Mouse (Mus musculus): ENCODE measurements around the gene Eri3. TPM values are rescaled to one million over a fixed set of nuclear protein-coding genes. Genes with fewer than 3 reads are reported as not detected.

Eri3 gene
- polyA plus RNA-seq, 1 experiment from 2014 or later = 77.5 TPM

DNA sequence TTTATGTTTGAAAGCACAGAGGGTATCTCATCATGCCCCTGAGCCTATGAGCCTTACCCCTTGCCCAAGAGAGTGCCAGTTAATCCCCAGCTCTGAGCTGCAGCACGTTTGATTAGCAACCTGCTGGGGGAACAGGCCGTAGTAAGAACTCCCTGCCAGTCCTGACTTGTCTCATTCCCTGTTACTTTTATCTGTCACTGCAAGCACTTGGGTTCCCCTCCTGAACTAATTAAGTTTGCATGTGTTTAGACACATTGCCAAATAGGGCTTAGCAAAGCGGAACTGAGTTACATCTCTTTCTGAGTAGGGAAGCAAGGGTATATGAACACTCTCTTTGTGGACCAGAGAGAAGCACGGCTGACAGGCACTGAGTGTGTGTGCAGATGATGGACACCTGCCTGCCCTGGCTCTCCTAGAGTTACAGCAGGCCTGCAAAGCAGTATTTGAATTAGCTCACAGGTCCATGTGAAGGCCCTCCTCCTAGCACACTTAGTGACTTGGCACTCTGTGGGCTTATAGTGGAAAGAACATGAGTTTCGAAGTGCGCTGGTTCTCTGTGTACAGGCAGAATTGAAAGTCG lies 49.9 kb downstream of the Eri3 start:
- no peak overlapping the region for H3K27ac ChIP-seq (replicated peaks)
- ATAC-seq (ENCODE audit: low FRiP score, low TSS enrichment) (0 out of 2 replicates have a peak, but pooled peaks have one; percentile 24), DNase-seq (ENCODE audit: low spot score) (no peak)
- H3K4me3 ChIP-seq (ENCODE audit: low read depth, low read length) = no peak overlapping the region
- no peak overlapping the region for H3K4me2 ChIP-seq (replicated peaks; ENCODE audit: low read depth)
- TF ChIP-seq EP300 (optimal IDR thresholded peaks at IDR 0.05) (no peak), CTCF (IDR thresholded peaks at IDR 0.05; ENCODE audit: low read depth) (no peak)
- H3K4me1 ChIP-seq (replicated peaks; ENCODE audit: control insufficient read depth, insufficient read depth) = no peaks in the 10 kb centered on the region
- peaks cover 16% of the 10 kb centered on the region for H3K36me3 ChIP-seq (ENCODE audit: control insufficient read depth, insufficient read depth, low read length)
- no peaks in the 10 kb centered on the region for H3K27me3 ChIP-seq (ENCODE audit: control insufficient read depth, insufficient read depth, low read length)
- 58% methylated on average over 7 of the region's 7 CpGs for WGBS
- no peak overlapping the region for H3K9ac ChIP-seq (ENCODE audit: low read length)
- no peaks in the 10 kb centered on the region for H3K9me3 ChIP-seq (ENCODE audit: control insufficient read depth, low read length)

DNA sequence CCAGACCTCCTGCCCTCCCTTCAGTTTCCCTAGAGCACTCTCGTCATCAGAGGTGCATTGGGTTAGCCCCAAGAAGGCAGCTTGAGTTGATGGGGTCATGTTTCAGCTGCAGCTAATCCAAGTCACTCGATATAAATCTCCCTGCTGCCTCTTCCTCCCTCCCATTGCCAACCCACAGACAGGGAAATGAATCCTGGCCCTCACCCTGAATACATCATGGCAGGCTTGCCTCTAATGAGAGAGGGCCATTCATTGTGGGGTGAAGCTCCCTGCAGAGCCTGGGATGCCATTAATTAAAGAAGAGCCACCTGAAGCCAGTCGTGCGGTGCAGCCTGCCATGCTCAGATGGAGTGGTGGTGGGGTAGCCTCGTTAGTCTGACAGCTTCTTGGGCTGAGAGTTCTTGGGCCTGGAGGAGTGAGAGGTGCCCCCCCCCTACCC lies 51.2 kb downstream of the Eri3 start:
- Histone ChIP-seq H3K27ac (replicated peaks) (no peak overlapping the region), H3K4me1 (replicated peaks; ENCODE audit: control insufficient read depth, insufficient read depth) (no peaks in the 10 kb centered on the region; the same call in 1 of the 2 replicates), H3K36me3 (ENCODE audit: control insufficient read depth, insufficient read depth, low read length) (peaks cover 9% of the 10 kb centered on the region), H3K27me3 (ENCODE audit: control insufficient read depth, insufficient read depth, low read length) (no peaks in the 10 kb centered on the region), H3K9me3 (ENCODE audit: control insufficient read depth, low read length) (no peaks in the 10 kb centered on the region), H3K9ac (ENCODE audit: low read length) (no peak overlapping the region), H3K4me3 (ENCODE audit: low read depth, low read length) (no peak overlapping the region), H3K4me2 (replicated peaks; ENCODE audit: low read depth) (no peak overlapping the region)
- WGBS = 56% methylated on average over 5 of the region's 5 CpGs
- no peak for DNase-seq (ENCODE audit: low spot score)
- no peak for ATAC-seq (ENCODE audit: low FRiP score, low TSS enrichment)
- no peak for TF ChIP-seq CTCF (IDR thresholded peaks at IDR 0.05; ENCODE audit: low read depth)
- no peak for TF ChIP-seq EP300 (optimal IDR thresholded peaks at IDR 0.05)

- no peaks in the 10 kb centered on the region; the same call in 1 of the 2 replicates for H3K4me1 ChIP-seq (replicated peaks; ENCODE audit: control insufficient read depth, insufficient read depth)
- no peaks in the 10 kb centered on the region for H3K9me3 ChIP-seq (ENCODE audit: control insufficient read depth, low read length)
- DNase-seq (ENCODE audit: low spot score) (no peak), ATAC-seq (ENCODE audit: low FRiP score, low TSS enrichment) (no peak)
- no peak overlapping the region for H3K4me3 ChIP-seq (ENCODE audit: low read depth, low read length)
- TF ChIP-seq EP300 (optimal IDR thresholded peaks at IDR 0.05) (no peak), CTCF (IDR thresholded peaks at IDR 0.05; ENCODE audit: low read depth) (no peak)
- no peak overlapping the region for H3K27ac ChIP-seq (replicated peaks)
- H3K36me3 ChIP-seq (ENCODE audit: control insufficient read depth, insufficient read depth, low read length) = no peaks in the 10 kb centered on the region; the same call in none of the 2 replicates
- no peaks in the 10 kb centered on the region for H3K27me3 ChIP-seq (ENCODE audit: control insufficient read depth, insufficient read depth, low read length)
- no peak overlapping the region for H3K4me2 ChIP-seq (replicated peaks; ENCODE audit: low read depth)
- H3K9ac ChIP-seq (ENCODE audit: low read length) = no peak overlapping the region
- WGBS = 45% methylated on average over 16 of the region's 16 CpGs
Observed at GRCm38 (mm10) chr4:117605099-117605953, 55.2 kb downstream of the Eri3 start.

DNA sequence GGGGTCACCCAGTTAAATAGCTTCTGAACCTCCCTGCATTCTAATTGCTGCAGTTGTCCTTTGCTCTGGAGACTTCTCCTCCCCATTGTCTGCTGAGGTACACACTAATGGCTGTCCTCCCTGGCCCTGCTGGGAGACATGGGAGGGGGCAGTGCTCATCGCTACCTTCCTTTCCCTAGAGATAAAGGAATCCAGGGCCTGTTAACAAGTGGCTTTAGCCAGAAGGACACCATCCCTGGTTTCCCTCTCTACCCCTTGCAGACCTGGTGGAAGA lies 55.7 kb downstream of the Eri3 start:
- ATAC-seq (ENCODE audit: low FRiP score, low TSS enrichment) (no peak), DNase-seq (ENCODE audit: low spot score) (no peak)
- Histone ChIP-seq H3K4me3 (ENCODE audit: low read depth, low read length) (no peak overlapping the region), H3K27ac (replicated peaks) (no peak overlapping the region), H3K4me1 (replicated peaks; ENCODE audit: control insufficient read depth, insufficient read depth) (no peaks in the 10 kb centered on the region; the same call in 1 of the 2 replicates), H3K36me3 (ENCODE audit: control insufficient read depth, insufficient read depth, low read length) (no peaks in the 10 kb centered on the region; the same call in none of the 2 replicates), H3K9me3 (ENCODE audit: control insufficient read depth, low read length) (no peaks in the 10 kb centered on the region), H3K9ac (ENCODE audit: low read length) (no peak overlapping the region), H3K4me2 (replicated peaks; ENCODE audit: low read depth) (no peak overlapping the region), H3K27me3 (ENCODE audit: control insufficient read depth, insufficient read depth, low read length) (no peaks in the 10 kb centered on the region)
- TF ChIP-seq CTCF (IDR thresholded peaks at IDR 0.05; ENCODE audit: low read depth) (no peak), EP300 (optimal IDR thresholded peaks at IDR 0.05) (no peak)
- 75% methylated on average over 1 of the region's 1 CpGs for WGBS

- no peaks in the 10 kb centered on the region; the same call in 1 of the 2 replicates for H3K4me1 ChIP-seq (replicated peaks; ENCODE audit: control insufficient read depth, insufficient read depth)
- H3K27me3 ChIP-seq (ENCODE audit: control insufficient read depth, insufficient read depth, low read length) = no peaks in the 10 kb centered on the region
- H3K9me3 ChIP-seq (ENCODE audit: control insufficient read depth, low read length) = no peaks in the 10 kb centered on the region
- H3K4me2 ChIP-seq (replicated peaks; ENCODE audit: low read depth) = no peak overlapping the region
- H3K27ac ChIP-seq (replicated peaks) = no peak overlapping the region
- ATAC-seq (ENCODE audit: low FRiP score, low TSS enrichment) (no peak), DNase-seq (ENCODE audit: low spot score) (no peak)
- no peak for TF ChIP-seq CTCF (IDR thresholded peaks at IDR 0.05; ENCODE audit: low read depth)
- no peak for TF ChIP-seq EP300 (optimal IDR thresholded peaks at IDR 0.05)
- H3K9ac ChIP-seq (ENCODE audit: low read length) = no peak overlapping the region
- WGBS = 84% methylated on average over 5 of the region's 5 CpGs
- H3K36me3 ChIP-seq (ENCODE audit: control insufficient read depth, insufficient read depth, low read length) = peaks cover 2% of the 10 kb centered on the region; the same call in 1 of the 2 replicates
- no peak overlapping the region for H3K4me3 ChIP-seq (ENCODE audit: low read depth, low read length)
Observed at GRCm38 (mm10) chr4:117606831-117607610, 56.9 kb downstream of the Eri3 start.

Measured in stomach, postnatal 0 days (tissue).